Mouse (Mus musculus) frontal cortex, postnatal 36 days (tissue): ENCODE measurements around the gene Asic3.
A peak's percentile ranks its signal among the peaks of the same experiment; 100 is the strongest.

Experiments
- DNase-seq, 2 experiments: peaks; one replicate each; pipeline ENCODE4 v3.0.0; 2022; ENCODE audit warnings: low spot score in 2 of 2

Asic3 gene

DNA sequence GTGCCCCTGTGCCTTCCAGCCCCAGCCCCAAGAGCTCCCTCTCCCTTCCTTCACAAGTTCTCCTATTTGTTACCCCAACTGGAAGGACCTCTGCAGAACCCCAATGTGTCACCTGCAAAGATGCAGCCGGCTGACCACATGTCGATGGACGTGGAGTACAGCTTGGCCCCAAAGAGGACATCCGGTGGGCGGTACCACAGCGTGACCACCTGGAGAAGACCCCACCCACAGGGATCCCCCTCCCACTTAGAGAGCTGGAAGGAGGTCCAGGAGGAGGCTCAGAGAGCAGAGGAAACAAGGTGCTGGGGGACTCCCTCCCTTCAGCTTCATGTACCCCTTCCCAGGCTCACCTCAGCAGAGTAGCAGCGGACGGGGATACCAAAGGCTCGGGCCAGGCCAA lies 7.2 kb downstream of the Asic3 start:
- DNase-seq: no peak

GRCm38 (mm10) chr5:24423129-24424003 lies 10.2 kb downstream of the Asic3 start, which contains the start of the genes Cdk5 and Slc4a2:
Cdk5 (minus strand) TSS chr5:24423530.
Slc4a2 (plus strand) TSS chr5:24423837.
- peak; percentile 99 to 100 for DNase-seq

- no peak for DNase-seq
Measured at GRCm38 (mm10) chr5:24424004-24424781, 11.0 kb downstream of the Asic3 start.

- peak in 1 of 2 experiments; percentile 59 for DNase-seq
Measured at GRCm38 (mm10) chr5:24424861-24425411, 11.7 kb downstream of the Asic3 start.

- no peak for DNase-seq
Measured at GRCm38 (mm10) chr5:24425421-24426036, 12.3 kb downstream of the Asic3 start.

GRCm38 (mm10) chr5:24426037-24426432 lies 12.8 kb downstream of the Asic3 start:
- DNase-seq: no peak

GRCm38 (mm10) chr5:24426556-24427284 lies 13.5 kb downstream of the Asic3 start:
- DNase-seq: no peak

DNA sequence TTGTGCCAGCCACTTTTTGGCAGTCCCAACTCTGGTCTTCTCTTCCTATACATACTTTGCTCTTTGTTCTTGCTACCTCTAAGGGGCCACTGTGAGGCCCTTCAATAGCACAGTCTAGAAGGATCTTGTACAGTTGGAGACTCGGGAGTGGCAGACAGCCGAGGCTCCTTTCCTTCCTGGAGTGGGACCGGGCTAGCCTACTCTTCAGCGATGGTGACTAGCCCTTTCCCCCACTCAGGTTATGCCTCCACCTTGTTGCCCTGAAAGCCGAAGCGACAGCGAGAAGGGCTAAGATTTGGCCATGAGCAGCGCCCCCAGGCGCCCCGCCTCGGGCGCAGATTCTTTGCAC lies 14.1 kb downstream of the Asic3 start:
- DNase-seq: no peak

GRCm38 (mm10) chr5:24427981-24428402 lies 14.8 kb downstream of the Asic3 start:
- no peak for DNase-seq

DNA sequence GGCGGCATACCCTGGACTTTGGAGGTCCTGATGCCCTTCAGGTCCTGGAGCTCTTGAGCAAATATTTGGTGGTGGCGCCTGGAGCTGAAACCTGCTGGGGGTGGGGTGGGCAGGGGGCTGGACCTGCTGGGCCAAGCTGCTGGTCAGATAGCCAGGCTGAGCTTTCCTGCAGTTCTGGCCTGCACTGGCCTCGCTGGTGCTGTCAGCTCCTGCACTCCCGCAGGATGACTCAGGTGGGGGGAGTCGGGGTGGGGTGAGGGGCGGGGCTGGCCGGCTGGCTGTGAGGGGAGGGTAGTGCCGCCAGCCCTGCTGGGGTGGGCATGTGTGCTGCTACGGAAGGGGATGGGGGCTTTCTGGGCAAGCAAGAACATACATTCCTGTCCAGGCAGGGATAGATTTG lies 15.4 kb downstream of the Asic3 start:
- no peak for DNase-seq

- DNase-seq: no peak
Measured at GRCm38 (mm10) chr5:24433993-24434392, 20.8 kb downstream of the Asic3 start.

DNA sequence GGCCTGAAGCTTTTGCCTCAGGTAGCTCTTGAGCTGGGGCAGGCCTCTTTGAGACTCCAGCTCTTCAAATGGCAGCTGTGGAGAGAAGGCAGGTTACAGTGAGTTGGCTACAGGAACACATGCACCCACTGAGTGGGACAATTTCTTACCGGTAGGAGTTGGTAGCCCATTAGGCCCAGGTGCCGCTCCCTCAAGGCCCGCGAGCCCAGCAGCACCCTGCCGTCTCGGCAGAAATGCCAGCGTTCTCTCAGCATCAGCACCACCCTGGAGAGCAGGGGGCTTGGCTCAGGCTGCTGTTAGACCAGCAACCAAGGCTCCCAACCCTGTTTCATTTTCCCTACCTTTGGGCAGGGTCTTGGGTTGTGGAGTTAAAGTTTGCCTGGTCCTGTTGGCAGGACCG lies 28.0 kb downstream of the Asic3 start:
- DNase-seq: no peak

DNA sequence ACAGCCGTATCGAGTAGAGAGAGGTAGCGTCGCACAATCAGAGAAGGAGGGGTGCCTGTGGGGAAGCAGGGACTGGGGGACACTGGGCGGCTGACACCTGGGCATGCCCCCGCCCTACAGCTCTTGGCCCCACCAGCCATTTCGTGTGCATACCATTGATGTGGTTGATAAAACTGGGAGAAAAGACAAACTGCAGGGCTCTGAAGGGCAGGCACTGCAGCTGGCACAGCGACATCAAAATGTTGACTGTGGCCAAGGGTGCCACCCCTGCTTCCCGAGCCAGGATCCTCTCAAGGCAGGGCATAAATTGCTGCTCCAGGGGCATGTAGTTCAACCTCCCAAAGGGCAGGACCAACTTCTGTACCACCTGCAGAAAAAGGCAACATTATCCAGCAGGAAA lies 28.8 kb downstream of the Asic3 start:
- no peak for DNase-seq

- no peak for DNase-seq
Measured at GRCm38 (mm10) chr5:24443204-24443603, 30.0 kb downstream of the Asic3 start.

DNA sequence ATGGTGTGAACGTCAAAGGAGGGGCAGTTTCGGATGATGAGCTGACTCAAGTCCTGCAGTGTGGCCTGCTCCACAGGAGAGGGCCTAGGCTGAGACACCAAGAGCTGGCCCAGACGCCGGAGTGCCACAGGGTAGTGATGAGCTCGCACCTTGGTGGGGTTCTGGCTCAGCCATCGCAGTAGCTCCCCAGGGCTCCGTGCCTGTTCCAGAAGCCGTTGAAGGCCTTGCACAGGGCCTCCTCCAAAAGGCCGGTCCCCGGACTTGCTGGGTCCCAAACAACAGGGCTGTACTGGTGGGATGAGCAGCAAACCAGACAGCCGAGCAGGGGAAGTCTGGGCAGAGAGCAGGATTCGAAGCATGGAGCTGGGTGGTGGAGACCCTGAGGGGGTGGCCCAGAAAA lies 30.7 kb downstream of the Asic3 start:
- no peak for DNase-seq

DNA sequence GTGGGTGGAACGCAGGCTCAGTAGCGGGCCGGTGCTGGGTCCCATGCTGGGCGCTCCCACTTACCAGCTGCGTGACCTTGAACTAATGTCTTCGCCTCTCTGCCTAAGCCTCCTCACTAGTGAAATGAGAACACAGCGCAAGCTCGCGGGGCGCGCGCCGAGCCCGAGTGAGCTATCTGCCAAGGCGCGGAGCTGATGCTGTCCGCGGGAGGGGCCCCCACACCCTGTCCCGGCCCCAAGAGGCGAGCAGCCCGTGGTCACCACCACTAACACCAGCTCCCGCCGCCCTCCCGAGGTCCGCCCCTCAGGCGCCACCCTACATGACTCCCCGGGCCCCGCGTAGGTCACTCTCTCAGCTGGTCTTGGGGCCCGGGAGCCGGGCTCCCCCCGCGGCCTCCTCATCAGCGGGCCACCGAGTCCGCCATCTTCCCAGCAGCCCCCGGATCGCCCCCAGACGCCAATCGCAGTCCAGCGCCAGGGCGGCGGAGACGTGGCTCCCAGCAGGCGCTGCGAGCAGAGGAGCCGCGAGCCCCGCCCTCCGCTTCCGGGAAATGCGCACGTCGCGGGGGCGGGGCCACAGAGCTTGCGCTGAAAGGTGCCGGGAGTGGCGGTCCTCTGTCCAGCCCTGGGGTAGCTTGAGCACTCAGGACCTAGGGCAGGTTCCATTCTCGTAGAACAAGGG lies 31.7 kb downstream of the Asic3 start, which contains the start of gene Fastk:
Gene Fastk (minus strand): TSS at position 542 of the 682 bp plus-strand sequence.
- DNase-seq: peak; percentile 94

- DNase-seq: no peak
Measured at GRCm38 (mm10) chr5:24445428-24446080, 32.4 kb downstream of the Asic3 start.

- no peak for DNase-seq
Measured at GRCm38 (mm10) chr5:24446630-24447029, 33.4 kb downstream of the Asic3 start.

DNA sequence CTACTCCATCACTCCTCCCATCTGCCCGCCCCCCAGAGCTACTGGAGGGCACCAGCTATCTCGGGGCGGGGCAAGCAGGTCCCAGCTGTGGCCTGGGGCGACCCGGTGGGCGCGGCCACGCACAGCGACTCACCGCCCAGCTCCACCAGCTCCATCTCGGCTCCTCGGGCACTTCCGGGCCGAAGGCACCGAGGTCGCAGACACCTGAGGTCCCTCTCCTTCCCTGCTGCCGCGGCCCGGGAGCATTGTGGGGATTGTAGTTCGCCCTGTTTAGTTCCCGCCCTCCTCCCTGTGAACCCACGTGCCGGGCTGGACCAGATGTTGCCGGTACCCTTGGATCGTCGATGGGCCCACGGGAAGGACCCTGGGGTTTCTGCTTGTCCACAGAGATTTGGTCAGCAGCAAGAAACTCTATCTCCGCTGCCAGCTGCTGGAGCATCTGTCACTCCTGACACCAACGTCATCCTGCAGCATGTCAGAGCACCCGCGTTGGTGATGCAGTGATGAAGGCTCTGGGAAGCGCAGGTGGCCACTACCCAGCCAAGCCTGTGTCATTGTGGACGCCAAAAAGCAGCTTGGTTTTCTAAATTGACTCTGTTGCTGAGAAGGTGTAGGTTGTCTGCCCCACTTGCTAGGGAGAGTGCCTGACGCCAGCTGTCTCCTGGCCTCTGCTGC lies 34.6 kb downstream of the Asic3 start, which contains the start of gene Tmub1:
Gene Tmub1 (minus strand): TSS at position 231 of the 675 bp plus-strand sequence.
- peak; percentile 89 to 91 for DNase-seq
